Mouse (Mus musculus) CH12.LX (cell line): Measurements from ENCODE around the gene Lamp2. TPM values are rescaled to one million over a fixed set of nuclear protein-coding genes. Genes with fewer than 3 reads are reported as not detected.

Experiments
- DNase-seq: peaks from one replicate; pipeline ENCODE4 v3.0.0-alpha.2; 2013; ENCODE audit errors: extremely low read depth
- H3K27ac ChIP-seq: 2 replicates; pipeline ENCODE4 v1.5.1; 2012; ENCODE audit warnings: low read depth, mild to moderate bottlenecking, control low read depth, moderate library complexity; ENCODE audit not compliant: insufficient read depth
- H3K27me3 ChIP-seq: replicated peaks from 2 replicates; pipeline ENCODE3; 2012; ENCODE audit warnings: inconsistent platforms
- H3K36me3 ChIP-seq, 2 experiments: replicated peaks in 1 of 2; 2 replicates each; pipeline versions ENCODE3 to v1.6.1; 2012; ENCODE audit warnings: inconsistent platforms in 1 of 2, low read length in 1 of 2, mild to moderate bottlenecking in 1 of 2, mixed read lengths in 1 of 2, moderate library complexity in 1 of 2; ENCODE audit not compliant: control insufficient read depth in 1 of 2, insufficient read depth in 1 of 2
- H3K4me1 ChIP-seq, 2 experiments: 2 replicates each; pipeline ENCODE4 v1.6.1; 2012; ENCODE audit warnings: inconsistent platforms in 1 of 2, moderate library complexity in 1 of 2; ENCODE audit not compliant: insufficient read depth in 2 of 2, control insufficient read depth in 1 of 2
- H3K4me2 ChIP-seq: 2 replicates; pipeline ENCODE4 v1.6.1; 2012; ENCODE audit warnings: low read depth, mild to moderate bottlenecking, control low read depth; ENCODE audit not compliant: poor library complexity, insufficient read depth, severe bottlenecking
- H3K4me3 ChIP-seq, 3 experiments: fragments of 150-350 bp in 1 of 3; sonication (generic) in 1 of 3; replicated peaks in 1 of 3; 2 replicates each; pipeline versions ENCODE3 to v1.5.1; 2011 to 2012; ENCODE audit warnings: low read depth in 2 of 3, low read length in 2 of 3, mild to moderate bottlenecking in 2 of 3, moderate library complexity in 2 of 3, control low read depth in 1 of 3, improper control_type of control experiment in 1 of 3, inconsistent platforms in 1 of 3, mixed read lengths in 1 of 3; ENCODE audit not compliant: poor library complexity in 1 of 3
- H3K79me2 ChIP-seq: replicated peaks from 2 replicates; pipeline ENCODE4 v1.6.1; 2012; ENCODE audit warnings: mild to moderate bottlenecking, moderate library complexity; ENCODE audit not compliant: control insufficient read depth, poor library complexity, insufficient read depth, severe bottlenecking; ENCODE audit errors: extremely low read depth
- H3K9ac ChIP-seq: 2 replicates; pipeline ENCODE4 v1.6.1; 2012; ENCODE audit warnings: low read depth, mild to moderate bottlenecking, control low read depth, moderate library complexity; ENCODE audit not compliant: insufficient read depth
- H3K9me3 ChIP-seq: replicated peaks from 2 replicates; pipeline ENCODE3; 2012; ENCODE audit warnings: low read length, inconsistent platforms, mixed read lengths
- BHLHE40 ChIP-seq: IDR thresholded peaks from 2 replicates; pipeline ENCODE4 v1.6.1; 2011; ENCODE audit warnings: mild to moderate bottlenecking, low read depth, low read length, improper control_type of control experiment
- CHD1 ChIP-seq: IDR thresholded peaks from 2 replicates; pipeline ENCODE4 v1.6.1; 2012; ENCODE audit warnings: low read depth, low read length, improper control_type of control experiment, inconsistent platforms
- CTCF ChIP-seq, 2 experiments: IDR thresholded peaks in 1 of 2; conservative IDR thresholded peaks in 1 of 2; 2 replicates each; pipeline ENCODE4 v1.5.1; 2011 to 2012; ENCODE audit warnings: low read depth in 2 of 2, low read length in 2 of 2, improper control_type of control experiment in 1 of 2, inconsistent platforms in 1 of 2, mild to moderate bottlenecking in 1 of 2, moderate library complexity in 1 of 2
- E2F4 ChIP-seq: IDR thresholded peaks from 2 replicates; pipeline ENCODE4 v1.6.1; 2011; ENCODE audit warnings: low read depth, low read length, improper control_type of control experiment; ENCODE audit not compliant: insufficient replicate concordance
- ELF1 ChIP-seq: IDR thresholded peaks from 2 replicates; pipeline ENCODE4 v1.6.1; 2014; ENCODE audit warnings: low read depth, mild to moderate bottlenecking, inconsistent platforms, low read length, improper control_type of control experiment
- ETS1 ChIP-seq: conservative IDR thresholded peaks from 2 replicates; pipeline ENCODE4 v1.6.1; 2012; ENCODE audit warnings: low read depth, mild to moderate bottlenecking, inconsistent platforms, low read length, improper control_type of control experiment, moderate library complexity
- HCFC1 ChIP-seq: IDR thresholded peaks from 2 replicates; pipeline ENCODE4 v1.6.1; 2012; ENCODE audit warnings: low read depth, mild to moderate bottlenecking, inconsistent platforms, low read length, improper control_type of control experiment
- IRF4 ChIP-seq: IDR thresholded peaks from 2 replicates; pipeline ENCODE4 v1.6.1; 2014; ENCODE audit warnings: low read depth, mild to moderate bottlenecking, inconsistent platforms, low read length, improper control_type of control experiment
- JUN ChIP-seq: IDR thresholded peaks from 2 replicates; pipeline ENCODE4 v1.6.1; 2011; ENCODE audit warnings: low read depth, mild to moderate bottlenecking, low read length, improper control_type of control experiment, moderate library complexity; ENCODE audit not compliant: insufficient read depth
- JUND ChIP-seq: conservative IDR thresholded peaks from 2 replicates; pipeline ENCODE4 v1.6.1; 2011; ENCODE audit warnings: low read depth, low read length, improper control_type of control experiment
- MAZ ChIP-seq: IDR thresholded peaks from 2 replicates; pipeline ENCODE4 v1.6.1; 2012; ENCODE audit warnings: low read depth, mild to moderate bottlenecking, inconsistent platforms, low read length, improper control_type of control experiment, moderate library complexity
- MEF2A ChIP-seq: IDR thresholded peaks from 2 replicates; pipeline ENCODE4 v1.6.1; 2014; ENCODE audit warnings: low read depth, mild to moderate bottlenecking, inconsistent platforms, low read length, improper control_type of control experiment, borderline replicate concordance
- MXI1 ChIP-seq: IDR thresholded peaks from 2 replicates; pipeline ENCODE4 v1.6.1; 2011; ENCODE audit warnings: mild to moderate bottlenecking, low read depth, low read length, improper control_type of control experiment
- MYC ChIP-seq: IDR thresholded peaks from 2 replicates; pipeline ENCODE4 v1.6.1; 2011; ENCODE audit warnings: low read depth, mild to moderate bottlenecking, improper control_type of control experiment, low read length
- NELFE ChIP-seq: IDR thresholded peaks from 2 replicates; pipeline ENCODE4 v1.6.1; 2011; ENCODE audit warnings: low read depth, low read length, improper control_type of control experiment
- PAX5 ChIP-seq: IDR thresholded peaks from 2 replicates; pipeline ENCODE4 v1.6.1; 2012; ENCODE audit warnings: low read length, inconsistent platforms, mixed read lengths
- POLR2AphosphoS2 ChIP-seq: IDR thresholded peaks from 2 replicates; pipeline ENCODE4 v1.6.1; 2011; ENCODE audit warnings: low read depth, low read length, improper control_type of control experiment
- RAD21 ChIP-seq: IDR thresholded peaks from 2 replicates; pipeline ENCODE4 v1.6.1; 2011; ENCODE audit warnings: low read depth, mild to moderate bottlenecking, low read length, improper control_type of control experiment, moderate library complexity
- SIN3A ChIP-seq: IDR thresholded peaks from 2 replicates; pipeline ENCODE4 v1.6.1; 2012; ENCODE audit warnings: low read length, improper control_type of control experiment, inconsistent platforms
- SMC3 ChIP-seq: IDR thresholded peaks from 2 replicates; pipeline ENCODE4 v1.6.1; 2011; ENCODE audit warnings: low read depth, low read length, improper control_type of control experiment
- TBP ChIP-seq: conservative IDR thresholded peaks from 2 replicates; pipeline ENCODE4 v1.6.1; 2011; ENCODE audit warnings: low read depth, low read length, improper control_type of control experiment
- TCF12 ChIP-seq: IDR thresholded peaks from 2 replicates; pipeline ENCODE4 v1.6.1; 2014; ENCODE audit warnings: low read depth, mild to moderate bottlenecking, inconsistent platforms, low read length, improper control_type of control experiment
- USF2 ChIP-seq: conservative IDR thresholded peaks from 2 replicates; pipeline ENCODE4 v1.6.1; 2011; ENCODE audit warnings: low read depth, low read length, improper control_type of control experiment
- ZNF384 ChIP-seq: IDR thresholded peaks from 2 replicates; pipeline ENCODE4 v1.6.1; 2012; ENCODE audit warnings: low read depth, low read length, improper control_type of control experiment, inconsistent platforms
- dilution Hi-C: fragments of 300-500 bp; cut with MboI; formaldehyde crosslinking; loops from 2 replicates; pipeline ENCODE4 v1.14.3; 2020; ENCODE audit warnings: low sequenced_read_pairs; ENCODE audit not compliant: extremely low pct_unique_long_range_greater_than_20kb, extremely low pct_ligation_motif_present
- in situ Hi-C: fragments of 300-500 bp; cut with MboI; formaldehyde crosslinking; loops from 3 replicates; pipeline ENCODE4 v1.14.3; 2019; ENCODE audit warnings: low sequenced_read_pairs, low pct_ligation_motif_present, low pct_unique_long_range_greater_than_20kb, mixed read lengths
- polyA plus RNA-seq: library from polyadenylated mRNA; unstranded; fragments of >175 nt; gene quantifications from 2 replicates; pipeline ENCODE4 v1.2.1, GENCODE M21; 2012; ENCODE audit warnings: low read depth; ENCODE audit not compliant: insufficient read length
- total RNA-seq, 2 experiments: library from RNA; depleted of rRNA; stranded (reverse); fragments of 300-350 nt in 1 of 2; fragments of >200 nt in 1 of 2; gene quantifications; 2 replicates each; pipeline ENCODE4 v1.2.3; 2012 to 2014

Gene Lamp2
- total and polyA plus RNA-seq, 3 experiments = 35.3 to 79.9 (median 66.2) TPM

DNA sequence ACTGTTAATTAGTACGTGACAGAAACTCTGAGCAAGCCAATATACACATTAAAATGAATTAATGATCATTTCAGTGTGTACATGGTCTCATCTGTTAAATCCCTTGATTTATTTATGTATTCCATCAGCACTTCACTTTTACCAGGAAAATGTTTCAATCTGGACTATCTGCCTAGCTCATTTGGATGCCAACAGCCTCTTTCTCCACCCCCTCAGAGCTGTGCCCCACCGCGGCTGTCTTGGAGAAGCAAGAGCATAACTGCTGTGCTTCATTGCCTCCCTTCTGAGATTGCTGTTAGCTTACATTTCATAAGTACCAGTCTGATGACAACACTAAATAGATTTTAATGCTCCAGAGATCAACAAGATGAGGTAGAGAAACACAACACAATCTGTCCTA lies 52.4 kb downstream of the Lamp2 start:
- Histone ChIP-seq H3K9me3 (no peaks in the 10 kb centered on the region), H3K4me2 (no peak overlapping the region), H3K27me3 (no peaks in the 10 kb centered on the region), H3K79me2 (no peaks in the 10 kb centered on the region), H3K4me1 (no peaks in the 10 kb centered on the region), H3K27ac (no peak overlapping the region), H3K9ac (no peak overlapping the region), H3K36me3 (peaks cover 0 to 7% of the 10 kb centered on the region in 2 experiments), H3K4me3 (no peak overlapping the region)
- no peak for DNase-seq
- in situ Hi-C loops = no loop called here
- no peak for TF ChIP-seq PAX5
- no peak for TF ChIP-seq CTCF (conservative IDR thresholded peaks at IDR 0.05 in 1 of 2, IDR thresholded peaks at IDR 0.05 in 1 of 2; ENCODE audit: low read depth in 2 of 2, low read length in 2 of 2)
- TF ChIP-seq E2F4 = no peak
- TF ChIP-seq IRF4 = no peak
- TF ChIP-seq MEF2A = no peak
- TF ChIP-seq TBP = no peak
- no peak for TF ChIP-seq RAD21
- TF ChIP-seq CHD1 = no peak
- no peak for TF ChIP-seq HCFC1
- TF ChIP-seq ZNF384 = no peak
- no peak for TF ChIP-seq ETS1
- TF ChIP-seq USF2 = no peak
- TF ChIP-seq SIN3A = no peak
- dilution Hi-C loops = no loop called here

DNA sequence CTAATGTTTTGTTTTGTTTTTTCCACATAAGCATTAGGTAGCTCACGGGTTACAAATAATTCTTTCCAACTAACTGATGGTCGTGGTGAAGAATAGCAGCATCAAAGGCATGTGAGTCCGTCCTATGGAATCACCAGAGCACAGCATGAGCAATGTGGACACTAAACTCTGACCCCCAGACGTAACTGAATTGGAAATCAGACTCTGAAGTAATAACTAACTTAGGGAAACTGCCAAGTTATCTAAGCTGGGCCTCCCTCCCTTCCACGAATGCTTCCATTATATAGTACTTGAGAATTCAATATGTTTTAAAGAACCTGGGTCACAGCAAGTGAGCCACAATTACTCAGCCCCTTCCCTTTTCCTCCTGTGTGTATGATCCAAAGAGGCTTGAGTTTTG lies 53.3 kb downstream of the Lamp2 start:
- no peaks in the 10 kb centered on the region for H3K9me3 ChIP-seq
- peaks cover 0 to 6% of the 10 kb centered on the region in 2 experiments for H3K36me3 ChIP-seq
- in situ Hi-C loops = no loop called here
- H3K4me3 ChIP-seq = no peak overlapping the region
- no peaks in the 10 kb centered on the region for H3K79me2 ChIP-seq
- no peaks in the 10 kb centered on the region for H3K4me1 ChIP-seq
- dilution Hi-C loops = no loop called here
- no peak overlapping the region for H3K27ac ChIP-seq
- H3K27me3 ChIP-seq = no peaks in the 10 kb centered on the region
- no peak for DNase-seq
- no peak for TF ChIP-seq BHLHE40
- TF ChIP-seq POLR2AphosphoS2 = no peak
- no peak for TF ChIP-seq MAZ
- TF ChIP-seq MYC = no peak
- no peak for TF ChIP-seq CTCF (conservative IDR thresholded peaks at IDR 0.05 in 1 of 2, IDR thresholded peaks at IDR 0.05 in 1 of 2; ENCODE audit: low read depth in 2 of 2, low read length in 2 of 2)
- no peak for TF ChIP-seq MEF2A
- TF ChIP-seq ELF1 = no peak
- TF ChIP-seq E2F4 = no peak
- no peak for TF ChIP-seq USF2
- TF ChIP-seq NELFE = no peak
- no peak for TF ChIP-seq ETS1
- TF ChIP-seq SIN3A = no peak
- no peak for TF ChIP-seq RAD21
- no peak for TF ChIP-seq JUN
- TF ChIP-seq MXI1 = no peak
- TF ChIP-seq SMC3 = no peak
- no peak for TF ChIP-seq TBP
- TF ChIP-seq HCFC1 = no peak
- no peak for TF ChIP-seq JUND
- TF ChIP-seq TCF12 = no peak
- no peak overlapping the region for H3K4me2 ChIP-seq
- no peak overlapping the region for H3K9ac ChIP-seq
